Mouse (Mus musculus) embryo, embryonic 11.5 days (tissue): ENCODE results near the gene Npy4r.
A peak's percentile ranks its signal among the peaks of the same experiment; 100 is the strongest.

Experiments
- DNase-seq: peaks from one replicate; pipeline ENCODE4 v3.0.0-alpha.2; 2012; ENCODE audit warnings: low read depth, low spot score

The Npy4r gene

GRCm38 (mm10) chr14:34152342-34152741 lies at the start of gene Npy4r:
Gene Npy4r (minus strand): TSS chr14:34152489.
- DNase-seq = peak; percentile 27

GRCm38 (mm10) chr14:34201231-34202035 lies 49.1 kb upstream of the Npy4r start, which contains the start of gene Gprin2:
Gene Gprin2 (minus strand): TSS chr14:34201653.
- DNase-seq = no peak

GRCm38 (mm10) chr14:34200738-34201230 lies 48.5 kb upstream of the Npy4r start:
- DNase-seq = no peak

- no peak for DNase-seq
Measured at GRCm38 (mm10) chr14:34196706-34197105, 44.4 kb upstream of the Npy4r start.

GRCm38 (mm10) chr14:34195466-34195865 lies 43.2 kb upstream of the Npy4r start:
- DNase-seq = no peak

GRCm38 (mm10) chr14:34193879-34194278 lies 41.6 kb upstream of the Npy4r start:
- DNase-seq = no peak

GRCm38 (mm10) chr14:34190361-34190760 lies 38.1 kb upstream of the Npy4r start:
- no peak for DNase-seq

GRCm38 (mm10) chr14:34188629-34189028 lies 36.3 kb upstream of the Npy4r start:
- no peak for DNase-seq

- no peak for DNase-seq
Measured at GRCm38 (mm10) chr14:34183101-34183500, 30.8 kb upstream of the Npy4r start.

- no peak for DNase-seq
Measured at GRCm38 (mm10) chr14:34179351-34179750, 27.1 kb upstream of the Npy4r start.

- no peak for DNase-seq
Measured at GRCm38 (mm10) chr14:34171107-34171506, 18.8 kb upstream of the Npy4r start.

- no peak for DNase-seq
Measured at GRCm38 (mm10) chr14:34155752-34156151, 3.5 kb upstream of the Npy4r start.

- peak; percentile 40 for DNase-seq
Measured at GRCm38 (mm10) chr14:34154601-34155337, 2.5 kb upstream of the Npy4r start.

- no peak for DNase-seq
Measured at GRCm38 (mm10) chr14:34142915-34143314, 9.4 kb downstream of the Npy4r start.

GRCm38 (mm10) chr14:34142316-34142715 lies 10.0 kb downstream of the Npy4r start:
- no peak for DNase-seq

GRCm38 (mm10) chr14:34139671-34140664 lies 12.3 kb downstream of the Npy4r start:
- DNase-seq = no peak

- DNase-seq = no peak
Measured at GRCm38 (mm10) chr14:34135391-34135790, 16.9 kb downstream of the Npy4r start.

GRCm38 (mm10) chr14:34131216-34131615 lies 21.1 kb downstream of the Npy4r start:
- no peak for DNase-seq

GRCm38 (mm10) chr14:34121691-34122090 lies 30.6 kb downstream of the Npy4r start:
- DNase-seq = no peak

GRCm38 (mm10) chr14:34120923-34121351 lies 31.4 kb downstream of the Npy4r start:
- no peak for DNase-seq
